Mouse (Mus musculus) layer of hippocampus, postnatal 36 days (tissue): ENCODE measurements at regions not wholly inside any gene's neighbourhood (a gene's known extent, or its start where the extent isn't known, plus 50 kb on each side); places are given as distances from the start of the nearest gene placed in this dataset.

Source experiments
- DNase-seq, 2 experiments: peaks; one replicate each; pipeline ENCODE4 v3.0.0; 2022

DNA sequence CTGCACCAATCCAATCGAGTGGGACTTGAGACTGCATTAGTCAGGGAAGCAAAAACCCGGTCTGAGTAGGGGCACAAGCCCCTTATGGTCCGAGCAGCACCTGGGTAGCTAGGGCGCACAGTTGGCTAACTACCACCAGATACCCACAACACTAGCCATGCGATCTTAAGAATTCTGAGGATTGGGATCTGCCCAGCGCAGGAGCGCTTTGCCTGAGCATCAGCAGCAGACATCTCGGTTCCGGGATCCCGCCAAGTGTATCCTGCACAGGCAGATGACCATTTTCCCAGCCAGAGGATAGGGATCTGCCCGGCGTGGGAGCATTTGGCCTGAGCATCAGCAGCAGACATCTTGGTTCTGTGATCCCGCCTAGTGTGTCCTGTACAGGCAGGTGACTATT lies 61.7 kb downstream of the Gm7951 start:
- peak in 1 of 2 experiments; percentile 2 for DNase-seq
